Mouse (Mus musculus): ENCODE results near the gene Taf6.
A peak's percentile ranks its signal among the peaks of the same experiment; 100 is the strongest.

Gene Taf6

GRCm38 (mm10) chr5:138170936-138171561 lies 16.2 kb downstream of the Taf6 start:
- peak; percentile 97 to 98 for DNase-seq

- DNase-seq, result no peak
Observed at GRCm38 (mm10) chr5:138165594-138165993, 21.7 kb downstream of the Taf6 start.

- no peak for DNase-seq
Observed at GRCm38 (mm10) chr5:138163610-138164009, 23.6 kb downstream of the Taf6 start.

GRCm38 (mm10) chr5:138163046-138163445 lies 24.2 kb downstream of the Taf6 start:
- DNase-seq, result no peak

GRCm38 (mm10) chr5:138160842-138161665 lies 26.2 kb downstream of the Taf6 start, which contains the start of gene Cops6:
Cops6 (plus strand) TSS chr5:138161071.
- DNase-seq, result peak; percentile 96 to 97

- no peak for DNase-seq
Observed at GRCm38 (mm10) chr5:138160224-138160762, 27.0 kb downstream of the Taf6 start.

- DNase-seq, result peak; percentile 88 to 95
Observed at GRCm38 (mm10) chr5:138155443-138155976, 31.7 kb downstream of the Taf6 start, which contains the start of gene Zfp113. Zfp113 (minus strand) TSS chr5:138155744.

GRCm38 (mm10) chr5:138154390-138154789 lies 32.9 kb downstream of the Taf6 start:
- no peak for DNase-seq

GRCm38 (mm10) chr5:138138585-138138984 lies 48.7 kb downstream of the Taf6 start:
- DNase-seq, result no peak

- peak; percentile 11 to 19 for DNase-seq
Observed at GRCm38 (mm10) chr5:138137935-138138549, 49.2 kb downstream of the Taf6 start.

GRCm38 (mm10) chr5:138137257-138137656 lies 50.0 kb downstream of the Taf6 start:
- DNase-seq, result no peak

- no peak for DNase-seq
Observed at GRCm38 (mm10) chr5:138132425-138133064, 54.7 kb downstream of the Taf6 start.
